Comparison of ENCODE assay signal across 23 mouse cellular contexts in the genomic region with DNA sequence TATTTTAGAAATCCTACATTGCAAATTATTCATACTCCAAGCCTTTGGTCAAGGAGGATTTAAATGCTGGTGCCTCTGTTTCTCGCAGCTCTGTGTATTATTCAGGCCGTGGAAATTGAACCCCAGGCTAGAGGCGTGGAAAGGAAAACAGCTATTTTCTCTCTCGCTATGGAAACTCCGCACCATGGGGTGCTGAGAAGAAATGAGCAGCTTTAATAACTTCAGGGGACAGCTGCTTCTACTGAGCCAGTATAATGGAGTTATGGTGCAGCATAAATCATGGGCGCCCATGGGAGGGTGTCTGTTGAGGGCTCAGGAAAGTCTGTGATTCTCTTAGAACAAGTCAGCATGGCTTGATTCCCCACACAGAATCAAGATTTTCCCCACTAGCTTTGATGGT.
DNase-seq lines count a peak whose midpoint lies in the region; ATAC-seq and TF ChIP-seq lines count a peak whose summit lies in the region.
"Had no signal": no experiment of that assay in that cellular context is flagged by ENCODE, and none has a peak within 500 bp of the region (broad histone marks: within the 10 kb centered on the region; RNA-seq: fewer than 3 reads in every experiment).

No protein-coding gene starts in this region.

- H3K4me2 ChIP-seq in hindbrain, embryonic 16.5 days (ENCODE audit: low read length): no peak overlapping the region
- no peak overlapping the region for H3K4me2 ChIP-seq in midbrain, embryonic 15.5 days
- no peak overlapping the region for H3K4me2 ChIP-seq in kidney, embryonic 14.5 days (replicated peaks; ENCODE audit: low read depth, low read length)
- H3K4me2 ChIP-seq: heart, embryonic 15.5 days; liver, embryonic 13.5 days; lung, embryonic 14.5 days had no signal

- 36% methylated on average over 6 of the region's 6 CpGs for WGBS in hindbrain, embryonic 16.5 days
- WGBS in midbrain, embryonic 15.5 days: 36% methylated on average over 6 of the region's 6 CpGs
- WGBS in kidney, embryonic 14.5 days: 68% methylated on average over 6 of the region's 6 CpGs

- H3K4me3 ChIP-seq in hindbrain, embryonic 16.5 days (ENCODE audit: low read length): no peak overlapping the region
- no peak overlapping the region for H3K4me3 ChIP-seq in midbrain, embryonic 15.5 days
- H3K4me3 ChIP-seq in kidney, embryonic 14.5 days (ENCODE audit: low read length): no peak overlapping the region
- H3K4me3 ChIP-seq: heart, embryonic 15.5 days; liver, embryonic 13.5 days had no signal

- DNase-seq in brain, adult 2 months (ENCODE audit: low read depth, low spot score): peak; percentile 6
- peak; percentile 63 for DNase-seq in brain, embryonic 14.5 days (ENCODE audit: low read depth)
- DNase-seq in adrenal gland, postnatal 14 days: no peak
- no peak for DNase-seq in layer of hippocampus, postnatal 10 days (ENCODE audit: low spot score in 2 of 2)
- no peak for DNase-seq in gastrocnemius, adult 18-20 months (ENCODE audit: low spot score)
- DNase-seq: adrenal gland, adult 8-10 months; cerebellum, adult 11-12 months; cerebellum, postnatal 25 days; embryo, embryonic 11 days; gastrocnemius, postnatal 14 days; kidney, adult 11 months; layer of hippocampus, postnatal 36 days; left cerebral cortex, postnatal 4 days; liver, embryonic 13.5 days; lung, embryonic 14.5 days; right cerebral cortex, postnatal 14 days; spleen, adult 18-20 months had no signal

- no peaks in the 10 kb centered on the region for H3K36me3 ChIP-seq in hindbrain, embryonic 16.5 days (ENCODE audit: control insufficient read depth, insufficient read depth, low read length)
- no peaks in the 10 kb centered on the region for H3K36me3 ChIP-seq in midbrain, embryonic 15.5 days (replicated peaks)
- no peaks in the 10 kb centered on the region for H3K36me3 ChIP-seq in kidney, embryonic 14.5 days (ENCODE audit: control insufficient read depth, insufficient read depth, low read length)
- H3K36me3 ChIP-seq: heart, embryonic 15.5 days; liver, embryonic 13.5 days had no signal

- peak; percentile 60; the same call in 1 of the 2 replicates for ATAC-seq in hindbrain, embryonic 16.5 days
- peak; percentile 65 for ATAC-seq in midbrain, embryonic 15.5 days (replicated peaks)
- no peak for ATAC-seq in kidney, embryonic 14.5 days (ENCODE audit: low FRiP score, low TSS enrichment)

- H3K4me1 ChIP-seq in hindbrain, embryonic 16.5 days (ENCODE audit: control insufficient read depth, insufficient read depth, low read depth, low read length): peaks cover 7% of the 10 kb centered on the region
- H3K4me1 ChIP-seq in midbrain, embryonic 15.5 days: peaks cover 8% of the 10 kb centered on the region; the same call in 1 of the 2 replicates
- no peaks in the 10 kb centered on the region for H3K4me1 ChIP-seq in kidney, embryonic 14.5 days (ENCODE audit: control insufficient read depth, insufficient read depth, low read length)
- H3K4me1 ChIP-seq: heart, embryonic 15.5 days; liver, embryonic 13.5 days had no signal

- TF ChIP-seq POLR2A in brain, embryonic 14.5 days (IDR thresholded peaks at IDR 0.05; ENCODE audit: borderline replicate concordance, extremely low read depth, insufficient read depth, insufficient read length, poor library complexity, severe bottlenecking): no peak

- H3K9ac ChIP-seq in hindbrain, embryonic 16.5 days (ENCODE audit: low read depth, low read length): no peak overlapping the region
- H3K9ac ChIP-seq in midbrain, embryonic 15.5 days: no peak overlapping the region
- H3K9ac ChIP-seq in kidney, embryonic 14.5 days (ENCODE audit: low read depth, low read length): no peak overlapping the region
- H3K9ac ChIP-seq: heart, embryonic 15.5 days; liver, embryonic 13.5 days; lung, embryonic 14.5 days had no signal

- no peak for TF ChIP-seq CTCF in brain, embryonic 14.5 days (IDR thresholded peaks at IDR 0.05; ENCODE audit: borderline replicate concordance, extremely low read depth, insufficient read depth, insufficient read length)

- no peaks in the 10 kb centered on the region for H3K27me3 ChIP-seq in hindbrain, embryonic 16.5 days (replicated peaks; ENCODE audit: control insufficient read depth, insufficient read depth, low read length)
- no peaks in the 10 kb centered on the region for H3K27me3 ChIP-seq in midbrain, embryonic 15.5 days (replicated peaks)
- no peaks in the 10 kb centered on the region for H3K27me3 ChIP-seq in kidney, embryonic 14.5 days (ENCODE audit: control insufficient read depth, insufficient read depth, low read length)
- H3K27me3 ChIP-seq: heart, embryonic 15.5 days; liver, embryonic 13.5 days had no signal

- H3K9me3 ChIP-seq in hindbrain, embryonic 16.5 days (ENCODE audit: control insufficient read depth, low read length): no peaks in the 10 kb centered on the region
- no peaks in the 10 kb centered on the region for H3K9me3 ChIP-seq in midbrain, embryonic 15.5 days
- H3K9me3 ChIP-seq in kidney, embryonic 14.5 days (ENCODE audit: control insufficient read depth, low read length): no peaks in the 10 kb centered on the region
- H3K9me3 ChIP-seq: heart, embryonic 15.5 days; liver, embryonic 13.5 days had no signal

- no peak overlapping the region for H3K27ac ChIP-seq in hindbrain, embryonic 16.5 days (ENCODE audit: low read depth, low read length)
- H3K27ac ChIP-seq in midbrain, embryonic 15.5 days: 0 out of 2 replicates have a peak overlapping the region, but pooled peaks have one; percentile 38
- no peak overlapping the region for H3K27ac ChIP-seq in kidney, embryonic 14.5 days (ENCODE audit: low read depth, low read length)
- H3K27ac ChIP-seq: heart, embryonic 15.5 days; kidney, postnatal 0 days; liver, embryonic 13.5 days; macrophage had no signal

Comparison
In these comparisons a context has a peak if more than half of its experiments do, and no peak if none do; other contexts are left out.
1. DNase-seq: peak in brain, adult 2 months (single experiment) and brain, embryonic 14.5 days (single experiment); none in adrenal gland, postnatal 14 days (single experiment), layer of hippocampus, postnatal 10 days (0 of 2) and gastrocnemius, adult 18-20 months (single experiment).